Mouse (Mus musculus): Measurements from ENCODE around the gene Myo16. TPM values are rescaled to one million over a fixed set of nuclear protein-coding genes. Genes with fewer than 3 reads are reported as not detected.

Gene Myo16
- polyA plus RNA-seq, 2 experiments: 0.55 to 0.98 TPM

GRCm38 (mm10) chr8:10420551-10420950 is 266.8 kb downstream of the Myo16 start:
- Histone ChIP-seq H3K27ac (replicated peaks; ENCODE audit: low read depth, low read length) (no peak overlapping the region), H3K4me1 (ENCODE audit: control insufficient read depth, insufficient read depth, low read length) (no peaks in the 10 kb centered on the region), H3K4me3 (replicated peaks; ENCODE audit: low read length) (no peak overlapping the region), H3K9ac (ENCODE audit: low read depth, low read length, severe bottlenecking) (no peak overlapping the region), H3K4me2 (replicated peaks; ENCODE audit: low read depth, low read length, severe bottlenecking) (no peak overlapping the region), H3K27me3 (ENCODE audit: control insufficient read depth, insufficient read depth, low read length) (no peaks in the 10 kb centered on the region), H3K9me3 (ENCODE audit: control insufficient read depth, low read length) (no peaks in the 10 kb centered on the region), H3K36me3 (ENCODE audit: control insufficient read depth, insufficient read depth, low read length) (no peaks in the 10 kb centered on the region)
- DNase-seq (ENCODE audit: low spot score) (no peak), ATAC-seq (ENCODE audit: low FRiP score, low read depth) (no peak)
- WGBS: 75% methylated on average over 6 of the region's 6 CpGs
- TF ChIP-seq POLR2A (IDR thresholded peaks at IDR 0.05; ENCODE audit: borderline replicate concordance, extremely low read depth, insufficient read depth, insufficient read length): no peak

- DNase-seq (ENCODE audit: low spot score): no peak
- no peaks in the 10 kb centered on the region for H3K36me3 ChIP-seq (ENCODE audit: control insufficient read depth, insufficient read depth, low read length)
- no peaks in the 10 kb centered on the region for H3K9me3 ChIP-seq (ENCODE audit: control insufficient read depth, low read length)
- no peak overlapping the region for H3K4me3 ChIP-seq (replicated peaks; ENCODE audit: low read length)
- H3K27me3 ChIP-seq (ENCODE audit: control insufficient read depth, insufficient read depth, low read length): no peaks in the 10 kb centered on the region
- no peaks in the 10 kb centered on the region for H3K4me1 ChIP-seq (ENCODE audit: control insufficient read depth, insufficient read depth, low read length)
- no peak overlapping the region for H3K27ac ChIP-seq (replicated peaks; ENCODE audit: low read depth, low read length)
- no peak overlapping the region for H3K9ac ChIP-seq (ENCODE audit: low read depth, low read length, severe bottlenecking)
- no peak overlapping the region for H3K4me2 ChIP-seq (replicated peaks; ENCODE audit: low read depth, low read length, severe bottlenecking)
- WGBS: 89% methylated on average over 9 of the region's 9 CpGs
- TF ChIP-seq POLR2A (IDR thresholded peaks at IDR 0.05; ENCODE audit: borderline replicate concordance, extremely low read depth, insufficient read depth, insufficient read length): no peak
- no peak for ATAC-seq (ENCODE audit: low FRiP score, low read depth)
Observed at GRCm38 (mm10) chr8:10421516-10422090, 267.9 kb downstream of the Myo16 start.

GRCm38 (mm10) chr8:10435492-10435891 is 281.8 kb downstream of the Myo16 start:
- Histone ChIP-seq H3K36me3 (ENCODE audit: control insufficient read depth, insufficient read depth, low read length) (no peaks in the 10 kb centered on the region), H3K4me2 (replicated peaks; ENCODE audit: low read depth, low read length, severe bottlenecking) (no peak overlapping the region), H3K9ac (ENCODE audit: low read depth, low read length, severe bottlenecking) (no peak overlapping the region), H3K9me3 (ENCODE audit: control insufficient read depth, low read length) (no peaks in the 10 kb centered on the region), H3K4me1 (ENCODE audit: control insufficient read depth, insufficient read depth, low read length) (peaks cover 12% of the 10 kb centered on the region), H3K4me3 (replicated peaks; ENCODE audit: low read length) (no peak overlapping the region), H3K27me3 (ENCODE audit: control insufficient read depth, insufficient read depth, low read length) (no peaks in the 10 kb centered on the region), H3K27ac (replicated peaks; ENCODE audit: low read depth, low read length) (no peak overlapping the region)
- DNase-seq (ENCODE audit: low spot score) (no peak), ATAC-seq (ENCODE audit: low FRiP score, low read depth) (no peak)
- 83% methylated on average over 8 of the region's 8 CpGs for WGBS
- TF ChIP-seq POLR2A (IDR thresholded peaks at IDR 0.05; ENCODE audit: borderline replicate concordance, extremely low read depth, insufficient read depth, insufficient read length): no peak

- Histone ChIP-seq H3K4me2 (replicated peaks; ENCODE audit: low read depth, low read length, severe bottlenecking) (peak overlapping the region; percentile 22; the same call in 1 of the 2 replicates), H3K9me3 (ENCODE audit: control insufficient read depth, low read length) (no peaks in the 10 kb centered on the region), H3K36me3 (ENCODE audit: control insufficient read depth, insufficient read depth, low read length) (no peaks in the 10 kb centered on the region), H3K27ac (replicated peaks; ENCODE audit: low read depth, low read length) (no peak overlapping the region), H3K4me3 (replicated peaks; ENCODE audit: low read length) (no peak overlapping the region), H3K9ac (ENCODE audit: low read depth, low read length, severe bottlenecking) (no peak overlapping the region), H3K27me3 (ENCODE audit: control insufficient read depth, insufficient read depth, low read length) (no peaks in the 10 kb centered on the region), H3K4me1 (ENCODE audit: control insufficient read depth, insufficient read depth, low read length) (peaks cover 12% of the 10 kb centered on the region)
- DNase-seq (ENCODE audit: low spot score) (peak; percentile 67), ATAC-seq (ENCODE audit: low FRiP score, low read depth) (peak; percentile 67; the same call in 1 of the 2 replicates)
- 16% methylated on average over 11 of the region's 11 CpGs for WGBS
- no peak for TF ChIP-seq POLR2A (IDR thresholded peaks at IDR 0.05; ENCODE audit: borderline replicate concordance, extremely low read depth, insufficient read depth, insufficient read length)
Observed at GRCm38 (mm10) chr8:10438772-10439171, 285.1 kb downstream of the Myo16 start.

- ATAC-seq (ENCODE audit: low FRiP score, low read depth) (no peak), DNase-seq (ENCODE audit: low spot score) (no peak)
- WGBS: 32% methylated on average over 16 of the region's 16 CpGs
- H3K9me3 ChIP-seq (ENCODE audit: control insufficient read depth, low read length): no peaks in the 10 kb centered on the region
- H3K4me1 ChIP-seq (ENCODE audit: control insufficient read depth, insufficient read depth, low read length): peaks cover 12% of the 10 kb centered on the region
- H3K9ac ChIP-seq (ENCODE audit: low read depth, low read length, severe bottlenecking): no peak overlapping the region
- no peaks in the 10 kb centered on the region for H3K36me3 ChIP-seq (ENCODE audit: control insufficient read depth, insufficient read depth, low read length)
- H3K27me3 ChIP-seq (ENCODE audit: control insufficient read depth, insufficient read depth, low read length): no peaks in the 10 kb centered on the region
- H3K4me3 ChIP-seq (replicated peaks; ENCODE audit: low read length): no peak overlapping the region
- H3K4me2 ChIP-seq (replicated peaks; ENCODE audit: low read depth, low read length, severe bottlenecking): no peak overlapping the region
- H3K27ac ChIP-seq (replicated peaks; ENCODE audit: low read depth, low read length): no peak overlapping the region
- TF ChIP-seq POLR2A (IDR thresholded peaks at IDR 0.05; ENCODE audit: borderline replicate concordance, extremely low read depth, insufficient read depth, insufficient read length): no peak
Observed at GRCm38 (mm10) chr8:10439595-10440453, 286.1 kb downstream of the Myo16 start.
